Mouse (Mus musculus): ENCODE data around the gene Mmp17.
"Not testable (repeated sequence)": the region's sequence is repeated elsewhere in the genome, so short reads cannot be mapped to it uniquely, and the experiment has no call there.

Gene Mmp17

DNA sequence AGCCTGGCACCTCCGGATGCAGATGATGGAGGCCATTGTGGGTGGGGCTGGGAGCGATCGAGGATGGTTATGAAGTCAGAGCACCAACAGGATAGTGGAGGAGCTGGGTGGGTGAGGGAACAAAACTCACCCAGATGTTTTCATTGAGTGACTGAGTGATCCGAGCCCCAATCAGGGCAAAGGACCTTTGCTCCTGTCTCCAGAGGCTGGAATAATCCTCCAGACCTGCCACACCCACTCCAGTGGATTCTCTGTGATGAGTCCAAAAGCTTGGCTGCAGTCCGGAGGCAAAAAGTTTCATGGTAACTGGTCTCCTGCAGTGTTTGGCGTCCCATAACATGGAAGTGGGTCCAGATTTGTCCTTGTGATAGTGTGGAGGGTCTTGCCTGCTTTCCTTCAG, 42.1 kb downstream of the Mmp17 start:
- no peaks in the 10 kb centered on the region for H3K36me3 ChIP-seq (ENCODE audit: control insufficient read depth, insufficient read depth, low read length, poor library complexity, severe bottlenecking)
- no peak for DNase-seq (ENCODE audit: low read depth, low spot score)
- no peaks in the 10 kb centered on the region for H3K27me3 ChIP-seq (ENCODE audit: control insufficient read depth, insufficient read depth, low read length, poor library complexity, severe bottlenecking)

DNA sequence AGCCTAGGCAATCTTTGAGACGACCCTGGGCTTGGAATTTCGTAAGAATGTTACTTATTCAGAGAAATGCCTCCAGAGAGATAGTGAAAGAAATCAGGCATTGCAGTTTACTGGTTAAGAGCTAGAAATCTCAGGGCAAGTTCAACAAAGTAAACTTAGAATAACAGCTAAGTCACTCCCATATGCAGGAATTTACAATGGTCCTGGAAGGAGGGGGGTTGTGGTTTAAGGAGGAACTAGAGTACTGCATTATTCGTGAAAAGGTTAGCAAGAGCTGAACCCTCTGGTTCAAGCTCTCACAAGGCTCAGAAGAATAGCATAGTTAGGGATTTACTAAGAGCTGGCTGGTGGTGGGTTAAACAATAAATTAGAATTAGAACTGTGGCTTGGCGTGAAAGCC, 42.6 kb downstream of the Mmp17 start:
- H3K36me3 ChIP-seq (ENCODE audit: control insufficient read depth, insufficient read depth, low read length, poor library complexity, severe bottlenecking); DNase-seq (ENCODE audit: low read depth, low spot score): not testable (repeated sequence)

DNA sequence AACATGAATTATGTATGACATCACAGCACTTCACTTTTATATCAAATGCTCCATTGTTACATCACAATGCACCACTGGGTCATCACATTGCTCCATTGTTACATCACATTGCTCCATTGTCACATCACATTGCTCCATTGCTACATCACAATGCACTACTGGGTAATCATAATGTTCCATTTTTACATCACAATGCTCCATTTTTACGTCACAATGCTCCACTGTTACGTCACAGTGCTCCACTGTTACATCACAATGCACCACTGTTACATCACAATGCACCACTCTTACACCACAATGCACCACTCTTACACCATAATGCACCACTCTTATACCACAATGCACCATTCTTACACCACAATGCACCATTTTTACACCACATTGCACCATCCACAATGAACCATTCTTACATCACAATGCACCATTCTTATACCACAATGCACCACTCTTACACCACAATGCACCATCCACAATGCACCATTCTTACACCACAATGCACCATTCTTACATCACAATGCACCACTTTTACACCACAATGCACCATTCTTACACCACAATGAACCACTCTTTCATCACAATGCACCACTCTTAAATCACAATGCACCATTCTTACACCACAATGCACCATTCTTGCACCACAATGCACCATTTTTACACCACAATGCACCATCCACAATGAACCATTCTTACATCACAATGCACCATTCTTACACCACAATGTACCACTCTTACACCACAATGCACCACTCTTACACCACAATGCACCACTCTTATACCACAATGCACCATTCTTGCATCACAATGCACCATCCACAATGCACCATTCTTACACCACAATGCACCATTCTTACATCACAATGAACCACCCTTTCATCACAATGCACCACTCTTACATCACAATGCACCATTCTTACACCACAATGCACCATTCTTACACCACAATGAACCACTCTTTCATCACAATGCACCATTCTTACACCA, 48.6 kb downstream of the Mmp17 start:
- DNase-seq (ENCODE audit: low read depth, low spot score), result not testable (repeated sequence)

More for the DNA sequence above, 42.6 kb downstream of the Mmp17 start:
- H3K27me3 ChIP-seq (ENCODE audit: control insufficient read depth, insufficient read depth, low read length, poor library complexity, severe bottlenecking), result not testable (repeated sequence)

DNA sequence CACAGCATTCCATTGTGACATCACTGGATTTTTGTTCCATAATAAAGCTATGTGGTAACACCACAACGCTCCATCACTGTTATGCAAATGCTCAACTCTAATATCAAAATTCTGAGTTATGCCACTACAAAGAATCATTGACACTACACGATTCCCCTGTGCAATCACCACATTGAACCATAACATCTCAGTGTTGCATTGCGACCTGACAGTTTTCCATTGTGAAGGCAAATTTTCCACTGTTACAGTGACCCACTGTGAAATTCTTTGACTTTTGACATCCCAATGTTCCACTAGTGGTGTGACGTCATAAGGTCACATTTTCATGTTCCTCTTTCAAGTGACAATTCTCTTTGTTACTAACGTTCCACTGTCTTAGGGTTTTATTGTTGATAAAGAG, 66.9 kb downstream of the Mmp17 start:
- DNase-seq (ENCODE audit: low read depth, low spot score), result no peak
- Histone ChIP-seq H3K27me3 (ENCODE audit: control insufficient read depth, insufficient read depth, low read length, poor library complexity, severe bottlenecking) (no peaks in the 10 kb centered on the region), H3K36me3 (ENCODE audit: control insufficient read depth, insufficient read depth, low read length, poor library complexity, severe bottlenecking) (no peaks in the 10 kb centered on the region)

More for the DNA sequence above, 48.6 kb downstream of the Mmp17 start:
- not testable (repeated sequence) for H3K36me3 ChIP-seq (ENCODE audit: control insufficient read depth, insufficient read depth, low read length, poor library complexity, severe bottlenecking); H3K27me3 ChIP-seq (ENCODE audit: control insufficient read depth, insufficient read depth, low read length, poor library complexity, severe bottlenecking)

DNA sequence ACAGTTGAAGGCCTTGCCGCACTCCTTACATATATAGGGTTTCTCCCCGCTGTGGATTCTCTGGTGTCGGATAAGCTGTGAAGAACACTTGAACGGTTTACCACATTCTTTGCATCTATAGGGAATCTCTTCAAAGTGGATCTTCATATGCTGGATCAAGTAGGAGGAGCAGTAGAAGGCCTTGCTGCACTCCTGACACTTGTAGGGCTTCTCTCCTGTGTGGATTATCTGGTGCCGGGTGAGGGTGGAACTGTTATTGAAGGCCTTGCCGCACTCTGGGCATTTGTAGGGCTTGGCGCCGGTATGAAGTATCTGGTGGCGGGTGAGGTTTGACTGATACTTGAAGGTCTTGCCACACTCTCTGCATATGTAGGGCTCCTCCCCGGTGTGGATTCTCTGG, 73.0 kb downstream of the Mmp17 start:
- no peak for DNase-seq (ENCODE audit: low read depth, low spot score)
- no peaks in the 10 kb centered on the region for H3K36me3 ChIP-seq (ENCODE audit: control insufficient read depth, insufficient read depth, low read length, poor library complexity, severe bottlenecking)

DNA sequence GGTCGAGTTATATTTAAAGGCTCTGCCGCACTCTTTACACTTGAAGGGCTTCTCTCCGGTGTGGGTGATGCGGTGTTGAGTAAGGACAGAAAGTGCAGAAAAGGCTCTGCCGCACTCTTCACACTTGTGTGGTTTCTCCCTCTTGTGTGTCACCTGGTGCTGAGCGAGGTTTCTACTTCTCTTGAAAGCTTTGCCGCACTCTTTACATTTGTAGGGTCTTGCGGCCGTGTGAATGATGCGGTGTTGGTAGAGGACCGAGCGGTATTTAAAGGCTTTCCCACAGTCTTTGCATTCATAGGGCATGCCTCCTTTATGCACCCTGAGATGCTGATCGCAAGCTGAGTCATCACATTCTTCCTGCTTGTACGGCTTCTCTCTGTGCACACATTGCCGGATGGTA, 74.0 kb downstream of the Mmp17 start:
- H3K36me3 ChIP-seq (ENCODE audit: control insufficient read depth, insufficient read depth, low read length, poor library complexity, severe bottlenecking), result no peaks in the 10 kb centered on the region
- no peaks in the 10 kb centered on the region for H3K27me3 ChIP-seq (ENCODE audit: control insufficient read depth, insufficient read depth, low read length, poor library complexity, severe bottlenecking)
- DNase-seq (ENCODE audit: low read depth, low spot score), result no peak

More for the DNA sequence above, 73.0 kb downstream of the Mmp17 start:
- H3K27me3 ChIP-seq (ENCODE audit: control insufficient read depth, insufficient read depth, low read length, poor library complexity, severe bottlenecking), result no peaks in the 10 kb centered on the region

All from splenic B cell, adult 2 months (primary cell).